Mouse (Mus musculus) cortical plate, adult 2 months (tissue): ENCODE data around the gene Spata13. TPM values are rescaled to one million over a fixed set of nuclear protein-coding genes. Genes with fewer than 3 reads are reported as not detected.

ENCODE experiments used
- H3K27ac ChIP-seq: fragments of 200-500 bp; 2 replicates; pipeline ENCODE4 v1.5.1; 2012; ENCODE audit warnings: low read length, control low read depth, inconsistent platforms; ENCODE audit not compliant: insufficient read depth
- H3K4me1 ChIP-seq: fragments of 200-500 bp; 2 replicates; pipeline ENCODE4 v1.6.1; 2011; ENCODE audit warnings: low read length; ENCODE audit not compliant: control insufficient read depth, insufficient read depth
- H3K4me3 ChIP-seq: fragments of 200-500 bp; 2 replicates; pipeline ENCODE4 v1.5.1; 2011; ENCODE audit warnings: mild to moderate bottlenecking, low read length, control low read depth; ENCODE audit not compliant: insufficient read depth
- CTCF ChIP-seq: fragments of 200-500 bp; IDR thresholded peaks from 2 replicates; pipeline ENCODE4 v1.5.1; 2011; ENCODE audit warnings: mild to moderate bottlenecking, control low read depth, low read length; ENCODE audit not compliant: insufficient read depth; ENCODE audit errors: extremely low read depth
- POLR2A ChIP-seq: fragments of 200-500 bp; IDR thresholded peaks from 2 replicates; pipeline ENCODE4 v1.6.1; 2011; ENCODE audit warnings: mild to moderate bottlenecking, low read length, control low read depth; ENCODE audit not compliant: insufficient read depth; ENCODE audit errors: extremely low read depth
- polyA plus RNA-seq: library from polyadenylated mRNA; depleted of rRNA; stranded (reverse); fragments of >200 nt; gene quantifications from 2 replicates; pipeline ENCODE4 v1.2.3, GENCODE M21; 2012

Spata13 gene
- polyA plus RNA-seq, 1 experiment: 6.1 TPM

DNA sequence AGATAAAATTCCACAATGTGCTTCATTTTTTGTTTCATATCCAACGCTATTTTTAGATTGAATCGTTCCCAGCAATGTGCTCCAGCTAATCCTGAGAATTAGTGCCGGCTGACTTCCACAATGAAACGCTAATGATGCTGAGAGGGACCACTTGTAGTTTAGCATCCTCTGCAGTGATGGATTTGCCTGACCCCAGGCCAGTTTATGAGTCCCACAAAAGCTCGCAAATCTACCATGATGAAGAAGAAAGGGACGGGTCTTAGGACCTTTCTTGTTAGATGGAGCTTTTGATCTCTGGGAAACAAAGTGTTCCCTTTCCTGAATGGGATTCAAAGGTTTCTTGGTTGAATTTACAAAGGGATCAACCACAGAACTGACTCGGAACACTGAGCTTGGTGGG, 21.1 kb upstream of the Spata13 start:
- Histone ChIP-seq H3K27ac (no peak overlapping the region), H3K4me3 (no peak overlapping the region), H3K4me1 (no peaks in the 10 kb centered on the region)
- no peak for TF ChIP-seq CTCF
- TF ChIP-seq POLR2A: no peak

DNA sequence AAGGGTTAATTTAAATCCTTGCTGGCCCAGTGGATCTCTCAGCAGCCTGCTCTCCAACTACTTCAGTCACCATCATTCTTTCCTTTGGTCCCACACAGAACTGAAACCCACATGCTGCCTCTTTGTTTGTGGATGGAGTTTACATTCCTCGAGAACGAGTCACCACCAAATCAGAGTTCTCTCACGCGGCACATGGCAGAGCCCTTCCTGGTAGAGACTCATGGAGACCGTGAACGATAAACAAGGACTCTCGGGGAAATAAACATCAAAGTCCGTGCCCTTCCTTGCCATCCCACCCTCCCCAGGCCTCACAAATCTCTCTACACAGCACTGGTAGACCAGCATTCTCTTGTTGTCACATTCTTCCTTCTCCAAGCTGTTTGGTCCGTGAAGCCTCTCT, 12.7 kb upstream of the Spata13 start:
- Histone ChIP-seq H3K4me3 (no peak overlapping the region), H3K27ac (no peak overlapping the region), H3K4me1 (no peaks in the 10 kb centered on the region)
- no peak for TF ChIP-seq CTCF
- no peak for TF ChIP-seq POLR2A

DNA sequence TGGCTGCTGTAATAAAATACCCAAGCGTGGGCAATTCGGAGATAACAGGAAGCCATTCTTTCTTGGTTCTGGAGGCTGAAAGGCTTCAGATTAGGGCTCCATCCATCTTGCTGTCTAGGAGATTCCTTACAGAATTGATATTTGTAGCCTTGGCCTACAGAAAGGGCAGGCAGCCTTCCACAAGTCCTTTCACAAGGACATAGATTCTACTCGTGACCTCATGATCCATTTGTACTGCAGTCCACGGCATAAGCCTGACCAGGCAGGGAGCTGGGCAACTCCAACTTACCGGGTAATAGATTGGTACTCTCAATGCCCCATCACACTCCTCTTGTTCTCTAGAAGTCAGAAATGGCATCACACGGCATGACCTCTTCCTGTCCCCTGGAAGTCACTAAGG, 8.3 kb upstream of the Spata13 start:
- TF ChIP-seq POLR2A: no peak
- TF ChIP-seq CTCF: no peak
- no peak overlapping the region for H3K27ac ChIP-seq
- H3K4me3 ChIP-seq: no peak overlapping the region

DNA sequence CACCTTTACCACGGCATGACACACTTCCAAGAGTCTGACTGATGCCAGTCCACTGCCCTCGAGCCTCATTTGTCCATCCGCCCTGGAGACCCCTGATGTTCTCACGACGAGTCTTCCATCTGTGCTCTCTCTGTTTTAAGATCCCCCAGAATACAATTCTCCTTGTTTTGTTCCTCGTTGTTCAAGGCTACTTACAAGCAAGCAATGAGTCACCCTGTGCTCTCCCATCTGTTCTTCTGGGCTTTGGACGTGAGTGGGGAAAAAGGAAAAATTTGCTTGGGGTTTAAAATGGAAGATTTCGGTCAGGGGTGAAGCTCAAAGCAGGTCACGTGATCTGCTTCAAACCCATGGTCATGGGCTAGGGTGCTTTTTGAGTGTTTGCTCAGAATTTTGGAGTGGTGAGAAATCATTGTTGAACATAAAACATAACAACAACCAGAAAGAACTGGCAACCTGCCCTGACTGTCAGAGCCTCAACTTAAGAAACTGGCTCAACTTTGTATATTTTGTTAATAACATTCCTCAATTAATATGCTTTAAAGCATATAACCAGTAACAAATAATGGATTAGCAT, 3.8 kb upstream of the Spata13 start:
- Histone ChIP-seq H3K4me1 (peaks cover 2% of the 10 kb centered on the region; the same call in 1 of the 2 replicates), H3K4me3 (no peak overlapping the region), H3K27ac (no peak overlapping the region)
- TF ChIP-seq CTCF: no peak
- no peak for TF ChIP-seq POLR2A

More for the DNA sequence above, 8.3 kb upstream of the Spata13 start:
- no peaks in the 10 kb centered on the region for H3K4me1 ChIP-seq

DNA sequence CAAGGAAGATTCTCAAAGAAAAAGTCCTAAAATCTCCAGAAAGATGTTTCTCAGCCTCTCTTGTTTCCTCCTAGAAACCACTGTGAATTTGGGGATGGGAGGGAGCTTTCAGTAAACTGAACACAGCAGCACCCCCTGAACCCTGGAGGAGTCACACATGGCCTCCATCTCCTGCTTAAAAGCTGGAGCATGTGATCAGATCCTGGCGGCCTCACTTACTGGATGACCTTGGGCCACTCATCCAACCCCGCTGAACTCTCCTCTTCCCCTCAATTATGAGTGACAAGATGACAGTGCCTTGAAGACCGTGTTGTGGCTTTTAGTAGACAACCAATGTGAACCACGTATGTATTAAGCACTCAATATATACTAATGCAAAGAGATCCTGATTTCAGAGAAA, 2.8 kb upstream of the Spata13 start:
- Histone ChIP-seq H3K4me1 (peaks cover 2% of the 10 kb centered on the region; the same call in 1 of the 2 replicates), H3K27ac (no peak overlapping the region), H3K4me3 (no peak overlapping the region)
- TF ChIP-seq CTCF (no peak), POLR2A (no peak)

DNA sequence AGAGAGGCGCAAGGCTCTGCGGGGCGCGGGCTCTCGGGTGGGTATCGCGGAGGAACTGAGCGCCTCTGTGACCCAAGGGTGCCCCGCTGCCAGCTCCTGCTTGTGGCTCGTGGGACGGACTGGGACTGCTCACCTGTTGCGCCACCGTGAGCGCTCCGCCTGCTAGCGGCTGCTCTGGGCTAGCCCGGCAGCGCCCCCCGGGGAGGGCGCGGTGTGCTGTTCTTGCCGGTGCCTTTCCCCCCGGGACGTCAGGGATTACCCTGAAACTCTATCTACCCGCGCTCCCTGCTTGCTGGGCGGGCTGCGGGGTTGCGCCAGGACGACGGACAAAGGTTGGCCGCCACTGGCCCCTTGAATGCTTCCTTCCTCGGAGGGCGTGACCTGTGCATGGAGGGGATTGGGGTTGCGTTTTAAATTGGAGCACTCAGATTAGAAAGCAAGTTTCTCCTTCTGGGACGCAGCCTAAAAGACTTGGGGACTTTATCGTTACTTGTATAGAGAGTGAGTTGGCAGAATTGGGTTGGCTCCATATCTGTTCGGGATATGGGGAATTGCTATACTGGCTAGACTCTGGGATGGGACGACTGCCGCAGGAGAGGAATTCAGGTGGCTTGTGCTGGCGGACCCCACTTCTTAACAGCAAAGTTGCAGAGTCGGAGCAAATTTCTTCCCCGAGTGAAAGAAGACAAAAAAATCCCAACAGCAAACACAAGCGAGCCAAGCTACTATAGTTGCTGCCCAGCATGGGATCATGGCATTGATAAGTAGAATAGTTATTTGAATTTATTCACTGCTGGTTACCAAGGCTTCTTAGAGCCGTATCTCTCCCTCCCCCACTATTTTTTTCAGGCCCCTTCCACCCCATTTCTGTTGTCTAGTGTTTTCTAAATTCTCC, 1.3 kb downstream of the Spata13 start:
- peaks cover 2% of the 10 kb centered on the region; the same call in 1 of the 2 replicates for H3K4me1 ChIP-seq
- peak overlapping the region; percentile 42 for H3K4me3 ChIP-seq
- no peak for TF ChIP-seq CTCF
- TF ChIP-seq POLR2A: no peak
- no peak overlapping the region for H3K27ac ChIP-seq

DNA sequence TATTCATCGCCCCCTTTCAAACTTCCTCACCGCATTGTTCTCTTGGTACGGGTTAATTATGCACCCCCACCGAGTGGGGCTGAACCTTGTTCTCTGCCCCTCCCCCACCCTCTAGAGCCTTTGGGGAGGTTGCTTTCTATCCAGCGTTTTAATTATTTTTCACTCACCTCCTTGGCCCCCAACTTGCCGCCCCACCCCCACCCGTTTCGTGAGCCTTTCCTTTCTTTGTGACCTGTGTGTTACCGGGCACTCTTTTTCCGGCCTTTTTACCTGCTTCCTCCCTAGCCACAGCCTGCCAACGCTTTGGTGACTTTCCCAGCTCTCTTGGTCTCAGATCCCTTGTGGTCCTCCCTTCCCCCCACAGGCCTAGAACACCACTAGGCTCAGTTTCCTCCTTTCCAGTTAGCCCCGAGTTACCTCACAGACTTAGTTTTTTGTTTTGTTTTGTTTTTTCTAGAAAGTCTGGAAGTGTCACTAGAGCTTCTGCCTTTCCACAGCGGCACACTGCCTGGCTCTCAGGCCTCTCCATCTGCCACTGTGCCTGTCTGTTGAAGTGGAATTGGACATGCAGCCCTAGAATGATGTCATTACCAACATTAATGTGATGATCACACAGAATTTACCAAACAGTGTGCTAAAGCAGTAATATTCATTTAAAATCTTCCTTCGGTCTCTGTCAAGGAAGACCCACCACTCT, 2.3 kb downstream of the Spata13 start:
- no peak overlapping the region for H3K27ac ChIP-seq

DNA sequence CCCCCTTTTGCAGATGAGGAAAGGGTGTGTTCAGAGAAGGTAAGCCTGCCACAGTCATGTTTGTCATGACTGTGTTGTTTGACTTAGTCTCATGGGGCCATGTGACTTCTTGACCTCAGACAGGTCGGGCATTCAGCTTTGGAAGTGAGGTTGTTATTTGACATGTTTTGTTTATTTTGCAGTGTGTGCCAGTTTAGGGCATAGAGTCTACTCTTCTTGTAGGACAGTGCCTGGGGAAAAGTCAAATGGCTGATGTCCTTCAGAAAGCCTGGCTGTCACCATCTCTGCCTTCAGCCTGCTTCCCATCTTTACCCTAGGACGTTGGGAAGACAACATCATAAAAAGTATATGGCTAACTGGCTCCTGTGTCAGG, 2.8 kb downstream of the Spata13 start:
- peaks cover 2% of the 10 kb centered on the region; the same call in 1 of the 2 replicates for H3K4me1 ChIP-seq
- H3K27ac ChIP-seq: no peak overlapping the region
- H3K4me3 ChIP-seq: no peak overlapping the region
- TF ChIP-seq POLR2A (no peak), CTCF (no peak)

More for the DNA sequence above, 2.3 kb downstream of the Spata13 start:
- peaks cover 2% of the 10 kb centered on the region; the same call in 1 of the 2 replicates for H3K4me1 ChIP-seq
- peak overlapping the region; percentile 17; the same call in 1 of the 2 replicates for H3K4me3 ChIP-seq
- TF ChIP-seq CTCF (no peak), POLR2A (no peak)

DNA sequence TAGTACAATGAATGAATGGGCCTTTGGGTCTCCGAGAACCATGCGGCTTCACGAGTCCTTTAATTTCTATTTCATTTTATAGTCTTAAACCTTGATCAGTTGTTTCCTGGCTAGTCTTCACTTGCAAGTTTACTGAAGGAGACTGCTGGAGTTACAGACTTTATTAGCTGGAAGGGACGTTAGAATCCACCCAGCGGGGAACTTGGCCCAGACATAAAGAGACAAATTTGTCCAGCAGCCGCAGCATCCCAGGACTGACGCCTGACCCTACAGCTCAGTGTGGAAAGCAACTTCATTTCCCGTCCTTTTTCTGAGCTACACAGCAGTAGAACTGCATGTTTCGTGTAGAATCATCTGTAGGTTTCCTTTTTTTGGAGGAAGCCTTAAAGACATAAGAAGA, 3.2 kb downstream of the Spata13 start:
- TF ChIP-seq CTCF: no peak
- TF ChIP-seq POLR2A: no peak
- Histone ChIP-seq H3K27ac (no peak overlapping the region), H3K4me1 (peaks cover 2% of the 10 kb centered on the region; the same call in 1 of the 2 replicates), H3K4me3 (no peak overlapping the region)
